Mouse (Mus musculus) liver, embryonic 11.5 days (tissue): Measurements from ENCODE around the gene Scarf2. TPM values are rescaled to one million over a fixed set of nuclear protein-coding genes. Genes with fewer than 3 reads are reported as not detected.
A peak's percentile ranks its signal among the peaks of the same experiment; 100 is the strongest.

Experiments used
- ATAC-seq: fragments of 200-750 bp; cut with Nextera tagmentation; replicated peaks from 2 replicates; pipeline ENCODE4 v1.8.0; 2017; ENCODE audit warnings: moderate number of reproducible peaks, mild to moderate bottlenecking, moderate TSS enrichment, moderate library complexity; ENCODE audit not compliant: low FRiP score
- DNase-seq: peaks from one replicate; pipeline ENCODE4 v3.0.0-alpha.2; 2017; ENCODE audit warnings: low spot score
- H3K27ac ChIP-seq: fragments of 300-500 bp; sonication (generic); 2 replicates; pipeline ENCODE4 v1.5.1; 2014; ENCODE audit warnings: mild to moderate bottlenecking, low read depth, low read length, control low read depth
- H3K27me3 ChIP-seq: fragments of 300-500 bp; sonication (generic); replicated peaks from 2 replicates; pipeline ENCODE4 v1.6.1; 2014; ENCODE audit warnings: low read length, mixed read lengths; ENCODE audit not compliant: control insufficient read depth, insufficient read depth
- H3K36me3 ChIP-seq: fragments of 300-500 bp; sonication (generic); 2 replicates; pipeline ENCODE4 v1.6.1; 2014; ENCODE audit warnings: mild to moderate bottlenecking, low read length, moderate library complexity, mixed read lengths; ENCODE audit not compliant: control insufficient read depth, insufficient read depth
- H3K4me1 ChIP-seq: fragments of 300-500 bp; sonication (generic); replicated peaks from 2 replicates; pipeline ENCODE4 v1.6.1; 2014; ENCODE audit warnings: low read length, mixed read lengths; ENCODE audit not compliant: control insufficient read depth, insufficient read depth
- H3K4me2 ChIP-seq: fragments of 300-500 bp; sonication (generic); 2 replicates; pipeline ENCODE4 v1.6.1; 2014; ENCODE audit warnings: mild to moderate bottlenecking, control low read depth, moderate library complexity
- H3K4me3 ChIP-seq: fragments of 300-500 bp; sonication (generic); 2 replicates; pipeline ENCODE4 v1.5.1; 2014; ENCODE audit warnings: low read depth, low read length, control low read depth
- H3K9ac ChIP-seq: fragments of 300-500 bp; sonication (generic); 2 replicates; pipeline ENCODE4 v1.6.1; 2014; ENCODE audit warnings: low read depth, low read length, control low read depth
- H3K9me3 ChIP-seq: fragments of 300-500 bp; sonication (generic); 2 replicates; pipeline ENCODE4 v1.6.1; 2016; ENCODE audit warnings: low read length, inconsistent platforms, mixed read lengths; ENCODE audit not compliant: control insufficient read depth
- WGBS: fragments of 180-500 bp; shearing (Covaris S2); extraction: QIAGEN DNeasy Blood & Tissue Kit; methylation state at CpG from one replicate; pipeline ENCODE4 v1.1.7; 2014; 5-methylcytosine and 5-hydroxymethylcytosine counted together
- polyA plus RNA-seq: library from polyadenylated mRNA; unstranded; fragments of >200 nt; fragmentation: Nextera tagmentation; extraction: Ambion mirVana; gene quantifications from 2 replicates; pipeline ENCODE4 v1.2.1, GENCODE M21; 2014

The Scarf2 gene
- 5.8 and 6.9 TPM in 2 replicates for polyA plus RNA-seq

- ATAC-seq = peak; percentile 42
Observed at GRCm38 (mm10) chr16:17796971-17797811, at the start of gene Scarf2. Gene Scarf2 (plus strand): TSS chr16:17797282.

DNA sequence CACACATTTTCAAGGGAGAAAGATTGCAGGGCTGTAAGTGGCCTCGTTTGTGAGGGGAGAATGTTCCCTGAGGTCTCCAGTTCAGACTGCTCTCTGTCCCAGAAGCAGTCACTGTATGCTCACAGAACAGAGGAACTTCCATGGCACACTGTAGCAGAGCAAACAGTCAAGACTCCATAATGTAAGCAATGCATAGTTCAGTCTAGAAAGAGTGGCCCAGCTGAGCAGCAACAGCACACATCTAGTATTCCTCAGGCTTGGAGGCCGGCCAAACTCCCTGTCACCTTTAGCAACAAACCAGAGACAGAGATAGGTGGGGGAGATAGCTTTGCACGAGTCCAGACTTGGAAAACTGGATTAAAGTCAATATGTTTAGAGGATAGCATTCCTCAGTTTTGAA lies 44.1 kb upstream of the Scarf2 start:
- no peaks in the 10 kb centered on the region for H3K4me1 ChIP-seq
- H3K27ac ChIP-seq = no peak overlapping the region
- no peak for DNase-seq
- no peak overlapping the region for H3K9ac ChIP-seq
- 26% methylated on average over 3 of the region's 3 CpGs for WGBS
- no peaks in the 10 kb centered on the region for H3K9me3 ChIP-seq
- H3K27me3 ChIP-seq = no peaks in the 10 kb centered on the region
- no peak overlapping the region for H3K4me3 ChIP-seq
- H3K36me3 ChIP-seq = no peaks in the 10 kb centered on the region
- H3K4me2 ChIP-seq = no peak overlapping the region
- ATAC-seq = no peak

More at GRCm38 (mm10) chr16:17796971-17797811, at the start of gene Scarf2:
- peak within 1 kb of the TSS; percentile 72 for H3K4me2 ChIP-seq
- peaks cover 71% of the 10 kb centered on the region for H3K27me3 ChIP-seq
- peak within 1 kb of the TSS; percentile 62 for H3K4me3 ChIP-seq
- no peaks in the 10 kb centered on the region for H3K9me3 ChIP-seq
- H3K27ac ChIP-seq = peak within 1 kb of the TSS; percentile 83
- H3K4me1 ChIP-seq = peaks cover 19% of the 10 kb centered on the region
- H3K9ac ChIP-seq = peak within 1 kb of the TSS; percentile 66
- WGBS = 2% methylated on average over 71 of the region's 81 CpGs
- peak; percentile 63 for DNase-seq
- H3K36me3 ChIP-seq = peaks cover 6% of the 10 kb centered on the region

GRCm38 (mm10) chr16:17753686-17754085 lies 43.4 kb upstream of the Scarf2 start:
- 38% methylated on average over 1 of the region's 1 CpGs for WGBS
- Histone ChIP-seq H3K27me3 (no peaks in the 10 kb centered on the region), H3K4me2 (no peak overlapping the region), H3K27ac (no peak overlapping the region), H3K4me1 (0 out of 2 replicates have a peak, but pooled peaks cover under 1% of the 10 kb centered on the region), H3K4me3 (no peak overlapping the region), H3K9ac (no peak overlapping the region), H3K36me3 (no peaks in the 10 kb centered on the region), H3K9me3 (no peaks in the 10 kb centered on the region)
- ATAC-seq (no peak), DNase-seq (no peak)

GRCm38 (mm10) chr16:17757756-17758155 lies 39.3 kb upstream of the Scarf2 start:
- ATAC-seq = no peak
- Histone ChIP-seq H3K27me3 (no peaks in the 10 kb centered on the region), H3K36me3 (no peaks in the 10 kb centered on the region), H3K4me1 (peaks cover 23% of the 10 kb centered on the region), H3K27ac (no peak overlapping the region), H3K4me2 (no peak overlapping the region), H3K9me3 (no peaks in the 10 kb centered on the region), H3K9ac (no peak overlapping the region), H3K4me3 (no peak overlapping the region)
- DNase-seq = no peak
- WGBS = 91% methylated on average over 1 of the region's 1 CpGs

DNA sequence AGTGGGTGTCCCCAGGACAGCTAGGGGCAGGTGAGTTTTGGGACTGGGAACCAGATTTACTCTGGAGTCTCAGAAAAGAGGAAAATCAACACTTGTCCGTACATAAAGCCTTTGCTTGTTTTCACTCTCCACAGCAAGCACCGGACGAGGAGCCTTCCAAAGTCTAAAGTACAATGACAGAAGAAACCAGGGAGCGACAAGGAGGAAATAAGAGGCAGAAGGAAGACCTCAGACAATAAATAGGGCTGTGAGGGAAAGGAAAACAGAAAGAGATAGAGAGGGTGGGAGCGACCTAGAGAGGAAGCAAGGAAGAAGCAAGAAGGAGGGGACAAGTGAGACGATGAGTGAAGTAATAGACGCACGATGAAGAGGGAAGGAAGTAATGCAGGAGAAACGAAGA lies 38.2 kb upstream of the Scarf2 start:
- ATAC-seq (no peak), DNase-seq (no peak)
- no peaks in the 10 kb centered on the region for H3K36me3 ChIP-seq
- peak overlapping the region; percentile 82 for H3K9ac ChIP-seq
- H3K4me3 ChIP-seq = peak overlapping the region; percentile 71
- no peak overlapping the region for H3K27ac ChIP-seq
- H3K9me3 ChIP-seq = no peaks in the 10 kb centered on the region
- H3K27me3 ChIP-seq = no peaks in the 10 kb centered on the region
- WGBS = 36% methylated on average over 9 of the region's 9 CpGs
- H3K4me2 ChIP-seq = peak overlapping the region; percentile 97
- H3K4me1 ChIP-seq = peaks cover 28% of the 10 kb centered on the region

DNA sequence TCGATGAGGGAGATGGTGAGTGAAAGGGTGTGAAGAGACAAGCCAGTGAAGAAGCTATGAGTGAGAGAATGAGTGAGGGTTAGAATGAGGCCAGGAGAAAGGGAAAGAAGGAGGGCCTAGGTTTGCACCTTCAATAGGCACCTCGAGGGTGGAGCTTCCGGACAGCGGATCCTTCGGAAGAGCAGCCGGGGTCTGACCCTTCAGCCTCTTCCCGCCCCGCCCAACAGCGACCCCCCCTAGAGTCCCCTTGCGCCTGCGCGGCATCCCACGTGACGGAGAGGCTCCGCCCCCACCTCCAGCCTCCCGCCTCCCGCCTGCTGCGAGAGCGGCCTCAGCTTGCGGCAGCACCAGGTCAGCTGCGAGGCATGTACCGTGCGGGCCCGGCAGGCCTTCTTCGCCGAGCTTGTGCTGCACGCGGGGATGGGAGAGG lies 37.7 kb upstream of the Scarf2 start, which contains the start of gene Klhl22:
Gene Klhl22 (plus strand): TSS at position 275 of the 430 bp plus-strand sequence.
- Histone ChIP-seq H3K27ac (peak within 1 kb of the TSS; percentile 66), H3K4me2 (peak within 1 kb of the TSS; percentile 97), H3K4me3 (peak within 1 kb of the TSS; percentile 71), H3K36me3 (no peaks in the 10 kb centered on the region), H3K4me1 (peaks cover 33% of the 10 kb centered on the region), H3K9ac (peak within 1 kb of the TSS; percentile 82), H3K9me3 (no peaks in the 10 kb centered on the region), H3K27me3 (no peaks in the 10 kb centered on the region)
- WGBS = under 1% methylated on average over 24 of the region's 28 CpGs
- ATAC-seq (peak; percentile 85), DNase-seq (peak; percentile 91)

GRCm38 (mm10) chr16:17759813-17760321 lies 37.2 kb upstream of the Scarf2 start:
- DNase-seq = peak; percentile 70
- Histone ChIP-seq H3K36me3 (no peaks in the 10 kb centered on the region), H3K9me3 (no peaks in the 10 kb centered on the region), H3K4me1 (peaks cover 33% of the 10 kb centered on the region), H3K9ac (peak overlapping the region; percentile 82), H3K4me2 (peak overlapping the region; percentile 97), H3K27ac (peak overlapping the region; percentile 66), H3K4me3 (peak overlapping the region; percentile 71), H3K27me3 (no peaks in the 10 kb centered on the region)
- WGBS = 2% methylated on average over 43 of the region's 54 CpGs
- peak; percentile 41 for ATAC-seq

GRCm38 (mm10) chr16:17760657-17761056 lies 36.4 kb upstream of the Scarf2 start:
- ATAC-seq (peak; percentile 74), DNase-seq (peak; percentile 53)
- peak overlapping the region; percentile 71 for H3K4me3 ChIP-seq
- H3K4me2 ChIP-seq = peak overlapping the region; percentile 97
- H3K36me3 ChIP-seq = no peaks in the 10 kb centered on the region; the same call in 1 of the 2 replicates
- no peaks in the 10 kb centered on the region for H3K27me3 ChIP-seq
- WGBS = 23% methylated on average over 8 of the region's 8 CpGs
- H3K9me3 ChIP-seq = no peaks in the 10 kb centered on the region
- peaks cover 33% of the 10 kb centered on the region for H3K4me1 ChIP-seq
- H3K9ac ChIP-seq = peak overlapping the region; percentile 82
- H3K27ac ChIP-seq = peak overlapping the region; percentile 82
